Mouse (Mus musculus): Measurements from ENCODE around the gene Prm3.

The Prm3 gene

DNA sequence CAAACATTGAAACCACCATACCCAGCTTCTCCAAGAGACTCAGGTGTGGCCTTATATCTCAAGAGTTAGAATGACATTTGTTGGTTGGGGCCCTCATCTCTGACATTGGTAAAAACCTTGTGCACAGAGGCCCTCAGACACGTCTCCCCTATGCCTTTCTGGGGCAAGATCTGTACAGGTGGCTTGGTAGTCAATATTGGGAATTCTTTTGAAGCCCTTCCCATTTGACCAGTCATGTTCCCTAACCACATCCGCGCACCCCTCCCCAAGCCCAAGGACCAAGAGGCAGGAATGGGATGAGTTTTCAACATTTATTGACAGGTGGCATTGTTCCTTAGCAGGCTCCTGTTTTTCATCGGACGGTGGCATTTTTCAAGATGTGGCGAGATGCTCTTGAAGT lies 5.3 kb upstream of the Prm3 start, which contains the start of gene Prm2:
Gene Prm2 (minus strand): TSS at position 101 of the 400 bp plus-strand sequence.
- DNase-seq (ENCODE audit: low spot score): no peak

DNA sequence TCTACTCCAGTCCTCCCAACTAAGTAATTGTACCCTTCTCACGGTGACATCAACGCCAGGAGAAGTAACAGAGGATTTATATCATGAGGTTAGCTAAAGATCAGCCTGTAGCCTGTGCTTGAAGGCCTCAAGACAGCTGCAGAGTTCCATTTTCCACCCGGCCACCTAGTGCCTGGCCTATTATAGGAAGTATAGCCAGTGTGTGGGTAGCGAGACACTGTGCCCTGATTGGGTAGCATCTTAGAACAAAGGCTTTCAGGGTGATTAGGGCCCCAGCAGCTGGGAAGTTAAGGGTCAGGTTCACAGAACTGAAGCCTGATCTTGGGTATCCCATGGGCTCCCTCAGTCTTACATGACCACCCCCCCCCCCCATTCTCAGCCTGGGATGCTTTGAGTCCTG lies 1.8 kb downstream of the Prm3 start:
- no peak for DNase-seq (ENCODE audit: low spot score)

DNA sequence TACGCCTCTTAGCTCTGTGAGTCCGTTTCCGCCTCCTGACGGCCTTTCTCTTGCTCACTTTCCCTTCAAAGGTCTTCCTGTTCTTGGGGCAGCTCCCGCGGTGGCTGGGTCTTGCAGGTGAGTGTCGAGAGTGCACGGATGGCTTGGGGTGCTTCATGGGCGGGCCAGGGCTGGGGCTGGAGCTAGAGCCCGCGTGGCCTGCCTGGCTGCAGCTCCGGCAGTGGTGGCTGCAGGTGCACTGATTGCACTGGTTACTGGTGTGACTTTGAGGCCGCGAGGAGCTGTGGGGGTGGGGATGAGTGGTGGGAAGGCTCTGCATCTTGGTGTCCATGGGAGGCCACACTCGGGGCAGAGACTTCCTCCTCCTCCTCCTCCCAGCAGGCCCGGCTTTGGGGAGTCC lies 2.4 kb downstream of the Prm3 start, which contains the start of gene Tnp2:
Gene Tnp2 (minus strand): TSS at position 390 of the 400 bp plus-strand sequence.
- DNase-seq (ENCODE audit: low spot score): no peak

DNA sequence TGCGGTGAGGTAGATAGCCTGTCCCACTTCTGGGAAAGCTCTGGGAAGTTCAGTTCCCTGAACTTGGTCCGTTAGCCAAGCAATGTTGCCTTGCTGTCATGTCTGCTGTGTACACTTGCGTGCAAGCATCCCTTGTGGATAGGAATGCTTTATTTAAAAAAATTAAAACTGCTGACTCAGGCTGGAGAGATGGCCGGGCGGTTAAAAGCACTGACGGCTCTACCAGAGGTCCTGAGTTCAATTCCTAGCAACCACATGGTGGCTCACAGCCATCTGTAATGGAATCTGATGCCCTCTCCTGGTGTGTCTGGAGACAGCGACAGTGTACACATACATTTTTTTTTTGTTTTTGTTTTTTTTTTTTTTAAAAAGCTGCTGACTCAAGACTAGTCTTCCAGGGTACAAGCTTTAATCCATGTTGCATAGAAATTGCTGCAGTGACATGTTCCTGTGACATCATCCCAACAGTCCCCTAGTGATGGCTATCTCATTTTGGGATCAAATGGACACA lies 3.1 kb downstream of the Prm3 start:
- no peak for DNase-seq (ENCODE audit: low spot score)

DNA sequence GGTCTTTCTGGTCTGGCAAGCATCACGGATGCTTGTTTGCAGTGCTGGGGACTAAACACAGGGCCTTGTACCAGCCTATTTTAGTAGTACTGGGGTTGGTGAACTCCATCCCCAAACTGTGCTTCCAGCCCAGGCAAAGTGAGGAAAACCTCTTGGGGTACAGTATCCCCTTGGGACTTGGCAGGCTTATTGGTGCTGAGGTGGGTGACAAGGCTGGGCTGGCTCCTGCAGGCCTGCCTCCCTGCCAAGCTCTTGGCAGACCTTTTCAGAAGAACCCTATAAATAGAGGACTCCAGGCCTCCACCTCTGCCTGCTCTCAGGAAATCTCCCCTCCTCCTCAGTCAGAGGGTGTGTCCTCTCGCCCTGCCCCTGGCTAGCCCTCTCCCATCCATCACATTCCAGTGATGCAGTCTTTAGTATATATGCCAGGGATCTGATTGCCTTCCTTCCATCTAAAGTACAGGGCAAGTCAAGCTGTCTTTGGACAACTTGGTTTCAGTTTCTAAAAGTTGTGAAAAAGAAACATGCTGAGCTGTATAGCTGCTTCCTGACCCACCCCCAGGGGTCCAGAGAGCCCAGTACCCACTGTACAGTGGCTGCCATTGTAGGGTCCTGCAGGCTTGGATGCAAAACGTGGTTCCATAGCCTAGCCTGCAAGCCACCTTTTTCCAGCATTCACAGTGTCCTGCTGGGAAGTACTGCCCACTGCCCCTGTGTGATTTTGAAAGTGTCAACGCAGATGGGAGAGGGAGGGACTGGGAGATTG lies 3.7 kb downstream of the Prm3 start:
- DNase-seq (ENCODE audit: low spot score): no peak

DNA sequence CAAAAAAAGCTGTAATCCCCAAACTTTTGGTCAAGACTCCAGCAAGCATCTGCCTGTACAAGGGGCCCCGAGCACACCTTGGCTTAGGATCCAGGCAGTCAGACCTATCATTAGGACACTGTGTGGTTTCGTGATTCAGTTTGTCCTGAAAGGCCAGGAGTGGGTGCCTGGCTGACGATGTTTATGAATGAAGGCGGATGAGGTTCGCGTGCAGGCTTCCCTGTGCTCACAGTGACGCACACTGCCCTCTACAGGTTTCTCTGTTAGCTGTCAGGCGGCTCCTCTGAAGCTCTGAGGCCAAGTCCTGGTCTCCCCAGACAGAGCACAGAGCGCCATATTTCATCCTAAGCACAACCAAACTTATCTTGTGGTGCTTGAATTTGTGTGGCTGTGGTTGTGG lies 4.4 kb downstream of the Prm3 start:
- peak; percentile 81 for DNase-seq (ENCODE audit: low spot score)

DNA sequence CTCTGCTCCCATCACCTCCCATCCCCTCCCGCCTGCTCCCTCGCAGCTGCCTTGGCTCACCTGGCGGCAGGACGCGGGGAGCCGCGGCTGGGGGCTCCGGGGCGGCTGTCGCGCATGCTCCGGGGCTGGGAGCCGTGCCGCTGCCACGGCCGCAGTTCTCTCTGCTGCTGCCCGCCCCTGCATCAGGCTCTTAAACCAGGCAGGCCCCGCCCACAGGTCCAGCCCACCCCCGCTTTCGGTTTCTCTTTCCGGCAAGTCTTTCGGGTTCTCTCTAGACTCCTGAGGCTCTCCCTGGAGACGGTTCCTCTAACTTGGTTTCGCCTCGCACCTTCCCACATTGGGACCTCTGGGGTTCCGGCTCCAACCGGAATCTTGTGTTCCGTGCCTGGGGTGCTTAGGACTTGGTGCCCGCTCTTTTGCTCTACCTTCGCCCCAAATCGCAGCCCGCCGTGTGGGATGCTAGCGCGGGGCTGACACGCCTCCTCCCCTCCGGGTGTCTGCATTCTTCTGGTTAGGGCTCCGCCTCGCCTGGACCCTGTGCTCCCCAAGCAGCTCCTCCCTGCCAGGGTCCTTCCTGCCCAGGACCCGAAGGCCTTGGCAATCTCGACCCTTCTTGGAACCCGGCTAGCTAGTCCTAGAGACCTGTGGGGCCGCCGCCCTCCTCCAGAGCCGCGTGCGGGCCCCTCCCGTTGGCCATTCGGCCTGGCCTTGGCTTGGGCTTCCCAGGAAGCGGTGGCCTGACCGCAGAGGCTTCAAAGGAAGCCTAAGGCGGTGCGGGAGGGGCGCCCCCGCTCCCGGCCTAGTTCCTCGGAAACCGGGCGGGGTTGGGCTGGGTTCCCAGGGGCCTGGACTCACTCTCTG lies 5.1 kb downstream of the Prm3 start, which contains the start of gene Socs1:
Gene Socs1 (minus strand): TSS at position 166 of the 861 bp plus-strand sequence.
- peak; percentile 94 for DNase-seq (ENCODE audit: low spot score)

DNA sequence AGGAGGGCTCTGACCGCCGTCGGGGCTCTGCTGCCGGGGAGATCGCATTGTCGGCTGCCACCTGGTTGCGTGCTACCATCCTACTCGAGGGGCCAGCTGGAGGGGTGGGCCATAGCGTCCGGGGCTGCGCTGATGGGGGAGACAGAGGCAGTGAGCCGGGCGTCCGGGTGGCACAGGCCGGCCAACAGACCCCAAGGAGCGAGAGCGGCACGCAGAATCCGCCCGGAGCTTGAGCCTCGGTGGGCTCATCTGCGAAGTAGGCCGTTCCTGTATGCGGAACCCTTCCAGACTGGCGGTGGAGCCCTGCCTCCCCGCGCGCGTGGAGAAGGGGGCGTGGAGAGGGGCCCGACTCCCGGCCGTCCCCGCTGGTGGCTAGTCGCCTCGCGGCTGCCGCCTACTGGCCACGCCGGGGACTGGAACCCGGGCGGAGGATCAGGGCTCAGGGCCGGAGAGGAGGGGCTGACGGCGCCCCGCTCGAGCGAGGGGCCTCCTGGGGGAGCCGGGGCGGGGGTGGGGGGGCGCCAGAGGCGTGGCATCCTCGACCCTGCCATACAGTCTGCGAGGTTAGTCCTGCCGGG lies 5.8 kb downstream of the Prm3 start:
- DNase-seq (ENCODE audit: low spot score): peak; percentile 97

DNA sequence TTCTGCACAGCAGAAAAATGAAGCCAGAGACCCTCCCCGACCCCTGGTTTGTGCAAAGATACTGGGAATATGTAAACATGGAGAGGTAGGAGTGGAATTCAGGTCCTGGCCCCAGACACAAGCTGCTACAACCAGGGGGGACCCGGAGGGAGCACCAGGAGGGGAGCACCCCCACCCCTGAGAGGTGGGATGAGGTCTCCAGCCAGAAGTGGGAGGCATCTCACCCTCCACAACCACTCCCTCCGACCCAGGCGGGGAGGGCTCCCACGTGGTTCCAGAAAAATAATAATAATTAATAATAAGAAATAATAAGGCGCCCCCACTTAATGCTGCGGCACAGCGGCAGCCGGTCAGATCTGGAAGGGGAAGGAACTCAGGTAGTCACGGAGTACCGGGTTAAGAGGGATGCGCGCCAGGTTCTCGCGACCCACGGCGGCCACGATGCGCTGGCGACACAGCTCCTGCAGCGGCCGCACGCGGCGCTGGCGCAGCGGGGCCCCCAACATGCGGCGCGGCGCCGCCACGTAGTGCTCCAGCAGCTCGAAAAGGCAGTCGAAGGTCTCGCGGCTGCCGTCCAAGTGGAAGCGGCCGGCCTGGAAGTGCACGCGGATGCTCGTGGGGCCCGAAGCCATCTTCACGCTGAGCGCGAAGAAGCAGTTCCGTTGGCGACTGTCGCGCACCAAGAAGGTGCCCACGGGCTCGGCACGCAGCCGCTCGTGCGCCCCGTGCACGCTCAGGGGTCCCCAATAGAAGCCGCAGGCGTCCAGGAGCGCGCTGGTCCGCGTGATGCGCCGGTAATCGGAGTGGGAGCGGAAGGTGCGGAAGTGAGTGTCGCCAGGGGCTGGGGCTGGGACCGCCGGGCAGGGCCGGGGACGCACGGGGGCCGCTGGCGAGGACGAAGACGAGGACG lies 6.6 kb downstream of the Prm3 start:
- DNase-seq (ENCODE audit: low spot score): peak; percentile 69

DNA sequence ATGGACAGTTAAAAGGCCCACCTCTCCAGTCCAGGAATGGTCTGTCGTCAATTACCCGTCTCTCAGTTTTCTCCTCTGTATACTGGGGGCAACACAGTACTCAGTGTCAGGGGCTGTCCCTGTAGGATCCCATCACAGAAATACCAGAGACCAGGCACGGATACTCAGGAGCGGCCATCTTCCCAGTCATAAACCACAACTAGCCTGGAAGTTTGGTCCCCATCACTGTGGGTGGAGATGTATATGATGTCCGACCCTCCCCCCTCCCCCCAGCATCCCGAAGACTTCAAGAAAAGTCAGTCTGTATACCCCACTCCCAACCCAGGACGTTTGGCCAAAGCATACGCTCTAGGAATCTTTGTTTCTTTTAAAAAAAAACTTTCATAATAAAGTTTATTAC lies 7.3 kb downstream of the Prm3 start:
- no peak for DNase-seq (ENCODE audit: low spot score)

DNA sequence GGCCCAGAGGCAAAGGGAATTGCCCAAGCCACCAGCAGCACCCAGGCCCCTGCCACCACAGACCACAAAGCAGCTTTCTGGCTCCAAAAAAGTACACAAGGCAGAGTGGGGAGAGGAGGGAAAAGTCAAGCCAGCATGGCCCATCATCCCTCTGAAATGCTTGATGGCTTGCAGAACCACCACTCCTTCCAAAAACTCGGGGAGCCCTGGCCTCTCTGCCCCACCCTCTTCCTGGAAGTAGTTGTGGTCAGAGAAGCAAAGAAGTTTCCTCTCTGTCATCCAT lies 7.6 kb downstream of the Prm3 start:
- DNase-seq (ENCODE audit: low spot score): no peak

DNA sequence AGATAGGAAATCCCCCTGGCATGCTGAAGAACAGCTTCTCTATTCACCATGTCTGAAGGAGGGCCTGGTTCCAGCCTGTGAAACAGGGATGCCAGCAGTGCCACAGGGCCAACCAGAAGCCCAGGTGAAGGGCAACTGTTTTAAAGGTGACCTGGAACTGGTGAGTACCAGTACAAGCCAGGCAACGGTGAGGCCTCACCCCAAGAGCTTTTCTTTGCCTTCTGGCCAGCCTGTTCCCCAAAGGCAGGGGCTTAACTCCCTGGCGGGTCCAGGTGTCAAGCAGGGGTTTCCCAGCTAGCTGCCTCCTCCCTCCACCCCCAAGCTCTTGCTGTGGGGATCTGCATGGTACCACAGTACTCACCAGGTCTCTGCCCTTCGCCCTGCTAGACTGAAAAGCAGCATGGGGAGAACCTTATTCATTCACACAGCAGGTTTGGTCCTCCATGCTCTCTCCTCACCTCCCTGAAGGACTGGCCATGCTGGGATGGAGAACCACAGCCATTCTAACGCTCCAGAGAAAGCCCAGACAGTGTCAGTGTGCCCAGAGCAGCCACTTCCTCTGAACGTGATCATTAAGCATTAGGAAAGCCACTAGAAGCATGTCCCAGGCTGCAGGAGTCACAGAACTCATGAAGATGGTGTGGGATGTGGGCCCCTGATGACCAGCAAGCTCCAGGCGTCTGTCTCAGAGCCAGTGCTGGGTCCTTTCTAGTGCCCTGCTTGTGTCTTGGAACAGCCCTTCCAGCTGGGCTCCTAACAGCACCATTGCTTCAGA lies 8.2 kb downstream of the Prm3 start:
- no peak for DNase-seq (ENCODE audit: low spot score)

DNA sequence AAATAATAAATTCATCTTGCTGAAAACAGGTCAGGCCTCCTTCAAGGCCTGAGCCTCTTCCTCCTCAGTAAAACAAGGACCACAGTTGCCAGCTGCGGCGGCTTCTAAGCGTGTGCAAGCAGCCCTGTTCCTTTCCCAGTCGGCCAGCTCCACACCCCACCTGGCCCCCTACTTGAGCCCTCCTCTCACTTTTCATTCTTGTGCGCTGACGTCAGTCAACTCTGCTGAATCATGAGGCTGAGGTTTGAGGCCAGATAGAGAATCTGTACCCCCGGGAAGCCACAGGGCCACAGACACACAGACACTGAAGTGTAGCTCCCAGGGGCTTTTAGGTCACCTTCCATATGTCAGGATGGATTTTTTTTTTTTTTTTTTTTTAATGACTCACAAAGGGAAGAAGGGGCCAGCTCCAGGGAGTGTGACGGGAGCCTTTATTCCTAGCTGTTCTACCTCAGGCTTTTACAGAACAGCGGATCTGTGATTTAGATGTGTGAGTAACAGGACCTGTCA lies 8.8 kb downstream of the Prm3 start:
- DNase-seq (ENCODE audit: low spot score): no peak

DNA sequence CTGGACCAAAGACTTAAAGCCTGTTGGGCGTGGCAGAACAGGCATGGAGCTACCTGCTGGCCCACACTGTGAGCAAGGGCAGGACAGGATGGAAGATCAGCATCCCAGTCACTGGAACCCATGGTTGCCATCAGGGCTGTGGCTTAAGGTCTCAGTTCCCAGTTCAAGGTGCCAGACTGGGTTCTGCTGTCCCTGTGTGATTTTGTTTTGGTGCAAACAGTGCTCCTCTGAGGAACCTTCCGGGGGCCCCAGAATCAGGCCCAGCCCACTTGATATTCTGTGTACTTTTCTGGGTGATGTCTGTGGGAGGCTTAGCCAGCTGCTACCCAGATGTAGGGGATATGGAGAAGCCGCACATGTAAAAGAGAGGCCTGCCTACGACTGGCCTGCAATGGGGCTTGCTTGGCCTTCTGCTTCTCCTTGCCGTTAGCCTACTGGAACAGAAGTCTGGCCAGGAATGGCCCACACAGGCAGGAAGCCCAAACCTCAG lies 10.0 kb downstream of the Prm3 start:
- no peak for DNase-seq (ENCODE audit: low spot score)

DNA sequence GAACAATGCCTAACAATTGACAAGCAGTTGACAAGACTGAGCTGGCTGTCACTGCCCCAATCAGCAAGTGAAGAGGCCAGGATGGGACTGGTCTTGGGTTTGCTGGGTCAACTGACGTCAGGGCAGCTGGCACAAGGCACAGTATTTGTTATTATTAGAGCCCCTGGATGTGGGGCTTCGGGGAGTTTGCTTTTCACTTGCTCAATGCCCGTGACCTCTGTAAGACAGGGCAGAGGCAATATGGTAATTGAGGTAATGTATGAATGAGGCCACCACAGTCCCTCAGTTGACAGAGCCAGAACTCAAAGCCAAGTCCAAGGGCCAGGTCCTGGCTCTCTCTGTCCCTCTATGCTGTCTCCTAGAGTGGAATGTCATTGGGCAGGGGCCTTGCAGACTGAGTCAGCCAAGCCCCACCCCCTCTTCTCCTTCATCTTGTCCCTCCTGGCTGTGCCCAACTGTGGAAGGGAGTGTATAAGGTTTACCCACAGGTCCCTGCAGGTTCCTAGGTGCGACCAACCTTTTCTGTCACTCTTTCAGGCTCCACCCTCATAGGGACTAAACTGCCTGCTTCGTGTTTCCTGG lies 13.0 kb downstream of the Prm3 start:
- DNase-seq (ENCODE audit: low spot score): no peak

DNA sequence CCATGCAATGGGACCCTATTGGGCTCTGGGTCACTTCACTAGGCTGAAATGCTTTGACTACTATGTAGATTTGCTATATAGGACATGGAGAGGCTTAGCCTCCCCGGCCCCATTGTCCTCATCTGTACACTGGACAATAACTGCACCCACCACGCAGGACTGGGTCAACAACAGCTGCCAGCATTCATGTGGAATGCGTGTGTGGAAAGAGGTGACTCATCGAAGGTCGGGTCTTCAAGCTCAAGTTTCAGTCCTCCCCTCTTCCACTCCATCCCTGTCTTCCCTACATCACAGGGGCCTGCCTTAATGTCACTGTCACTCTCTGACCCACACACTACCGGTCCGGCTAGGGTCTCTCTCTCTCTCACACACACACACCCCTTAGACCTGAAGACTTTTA lies 14.4 kb downstream of the Prm3 start:
- no peak for DNase-seq (ENCODE audit: low spot score)

DNA sequence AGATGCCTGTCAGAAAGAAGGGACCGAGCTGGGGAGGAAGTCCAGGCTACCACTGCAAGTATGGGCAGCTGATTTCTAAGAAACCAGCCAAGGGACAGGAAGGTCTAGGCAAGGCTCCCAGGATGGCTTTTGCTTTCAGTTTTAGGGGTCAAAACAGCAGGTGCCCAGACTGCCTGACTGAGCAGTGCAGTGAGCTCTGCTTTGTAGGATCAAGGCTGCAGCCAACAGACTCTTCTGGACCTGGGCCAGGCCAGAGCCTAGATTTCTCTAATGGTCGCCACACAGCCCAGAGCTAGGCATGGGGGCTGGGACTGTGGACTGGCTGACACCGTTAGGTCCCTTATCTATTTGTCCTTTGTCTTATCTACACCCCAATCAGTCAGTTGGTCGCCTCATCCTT lies 16.0 kb downstream of the Prm3 start:
- DNase-seq (ENCODE audit: low spot score): no peak

DNA sequence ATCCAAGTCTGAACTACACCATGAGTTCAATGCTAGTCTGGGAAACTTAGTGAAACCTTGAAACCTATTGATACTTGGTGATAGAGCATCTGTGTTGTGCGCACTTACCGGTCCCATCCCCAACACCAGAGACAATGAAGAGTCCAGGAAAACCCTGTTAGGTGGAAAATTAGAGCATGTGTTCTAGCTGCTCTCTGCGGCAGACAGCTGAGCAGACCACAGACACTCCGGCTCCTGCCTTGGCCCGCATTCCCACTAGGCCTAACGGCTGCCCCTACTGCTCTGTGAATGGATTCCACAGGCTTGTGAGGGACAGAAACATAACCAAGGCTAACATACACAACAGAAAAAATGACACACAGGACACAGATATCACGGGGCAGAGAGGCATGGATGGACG lies 17.2 kb downstream of the Prm3 start:
- DNase-seq (ENCODE audit: low spot score): no peak

DNA sequence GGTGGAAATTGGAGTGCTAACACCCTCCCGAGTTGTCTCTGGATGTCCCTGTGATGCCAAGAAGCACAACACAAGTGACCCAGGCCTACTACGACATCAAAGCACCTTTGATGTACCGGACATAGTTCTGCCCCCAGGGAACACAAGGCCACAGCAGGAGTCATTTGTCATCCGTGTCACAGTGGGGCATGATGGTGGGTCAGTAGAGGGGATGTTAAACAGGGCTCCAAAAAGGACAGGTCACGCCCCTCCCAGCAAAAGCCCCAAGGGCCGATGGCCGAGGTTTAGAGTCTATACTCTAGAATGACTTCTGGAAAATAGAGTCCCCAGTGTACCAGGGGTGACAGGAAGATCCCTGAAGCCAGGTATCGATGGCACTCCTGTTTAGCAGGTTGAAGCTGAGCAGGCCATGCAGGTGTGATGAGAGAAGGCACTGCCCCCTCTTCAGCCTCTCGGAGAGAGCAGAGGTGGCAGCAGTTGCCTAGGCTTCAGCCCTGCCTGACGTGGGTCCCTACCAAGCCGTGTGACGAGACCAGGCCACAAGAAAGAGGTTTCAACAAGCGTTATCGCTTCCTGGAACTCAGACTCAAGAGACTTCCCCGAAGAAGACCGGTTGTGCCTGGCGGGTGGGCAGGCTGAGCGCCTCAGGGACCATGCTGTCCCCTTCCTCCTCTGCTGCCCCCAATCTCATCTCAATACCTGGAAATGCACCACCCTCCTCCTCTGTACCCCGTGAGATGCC lies 18.8 kb downstream of the Prm3 start:
- DNase-seq (ENCODE audit: low spot score): no peak

Data from testis, postnatal 10 days (tissue).